Mouse (Mus musculus) embryonic facial prominence, embryonic 13.5 days (tissue): ENCODE measurements around the gene 1600014C23Rik. TPM values are rescaled to one million over a fixed set of nuclear protein-coding genes. Genes with fewer than 3 reads are reported as not detected.

ENCODE experiments used
- ATAC-seq: fragments of 200-750 bp; cut with Nextera tagmentation; 2 replicates; pipeline ENCODE4 v1.8.0; 2017; ENCODE audit warnings: low read depth; ENCODE audit not compliant: insufficient number of reproducible peaks, insufficient read depth, low FRiP score, low TSS enrichment
- H3K27ac ChIP-seq: fragments of 300-500 bp; sonication (generic); 2 replicates; pipeline ENCODE4 v1.5.1; 2015; ENCODE audit warnings: moderate library complexity, mild to moderate bottlenecking, inconsistent platforms
- H3K27me3 ChIP-seq: fragments of 300-500 bp; sonication (generic); 2 replicates; pipeline ENCODE4 v1.6.1; 2015; ENCODE audit warnings: mild to moderate bottlenecking, inconsistent platforms
- H3K36me3 ChIP-seq: fragments of 300-500 bp; sonication (generic); 2 replicates; pipeline ENCODE4 v1.6.1; 2015; ENCODE audit warnings: mild to moderate bottlenecking, inconsistent platforms
- H3K4me1 ChIP-seq: fragments of 300-500 bp; sonication (generic); 2 replicates; pipeline ENCODE4 v1.6.1; 2015; ENCODE audit warnings: inconsistent platforms
- H3K4me2 ChIP-seq: fragments of 300-500 bp; sonication (generic); 2 replicates; pipeline ENCODE4 v1.6.1; 2015; ENCODE audit warnings: moderate library complexity, mild to moderate bottlenecking, inconsistent platforms
- H3K4me3 ChIP-seq: fragments of 300-500 bp; sonication (generic); 2 replicates; pipeline ENCODE4 v1.5.1; 2015; ENCODE audit warnings: mild to moderate bottlenecking, inconsistent platforms
- H3K9ac ChIP-seq: fragments of 300-500 bp; sonication (generic); 2 replicates; pipeline ENCODE4 v1.6.1; 2015; ENCODE audit warnings: mild to moderate bottlenecking, inconsistent platforms
- H3K9me3 ChIP-seq: fragments of 300-500 bp; sonication (generic); 2 replicates; pipeline ENCODE4 v1.6.1; 2016; ENCODE audit warnings: inconsistent platforms
- WGBS: fragments of 180-500 bp; shearing (Covaris S2); methylation state at CpG from one replicate; pipeline ENCODE4 v1.1.7; 2015; ENCODE audit warnings: mixed read lengths; 5-methylcytosine and 5-hydroxymethylcytosine counted together
- polyA plus RNA-seq: library from polyadenylated mRNA; unstranded; fragments of >200 nt; fragmentation: Nextera tagmentation; extraction: Ambion mirVana; gene quantifications from 2 replicates; pipeline ENCODE4 v1.2.1, GENCODE M21; 2015

1600014C23Rik gene
- polyA plus RNA-seq, 1 experiment from 2014 or later, result not detected

DNA sequence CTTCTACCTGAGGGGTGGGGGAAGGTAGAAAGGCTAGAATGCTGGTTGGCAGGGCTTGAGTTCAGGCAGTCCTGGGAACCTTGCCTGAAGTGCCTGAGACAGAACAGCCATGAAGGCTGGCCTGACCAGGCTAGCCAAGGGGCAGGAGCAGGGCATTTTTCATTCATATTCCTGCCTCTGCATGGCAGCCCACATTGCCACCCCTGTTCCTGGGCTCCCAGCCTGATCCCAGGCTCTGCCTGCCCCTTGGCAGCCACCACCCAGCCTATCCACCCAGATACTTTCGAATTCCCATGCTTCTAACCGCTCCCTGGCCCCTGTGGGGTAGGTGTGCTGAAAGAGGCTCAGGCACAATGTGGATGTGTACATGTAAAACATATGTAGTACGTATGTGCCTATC lies 32.3 kb upstream of the 1600014C23Rik start:
- peaks cover 49% of the 10 kb centered on the region for H3K4me1 ChIP-seq
- H3K9me3 ChIP-seq, result no peaks in the 10 kb centered on the region
- H3K36me3 ChIP-seq, result no peaks in the 10 kb centered on the region
- H3K4me2 ChIP-seq, result no peak overlapping the region
- ATAC-seq, result no peak
- H3K27ac ChIP-seq, result no peak overlapping the region
- no peaks in the 10 kb centered on the region for H3K27me3 ChIP-seq
- H3K9ac ChIP-seq, result no peak overlapping the region
- no peak overlapping the region for H3K4me3 ChIP-seq
- 85% methylated on average over 3 of the region's 3 CpGs for WGBS

DNA sequence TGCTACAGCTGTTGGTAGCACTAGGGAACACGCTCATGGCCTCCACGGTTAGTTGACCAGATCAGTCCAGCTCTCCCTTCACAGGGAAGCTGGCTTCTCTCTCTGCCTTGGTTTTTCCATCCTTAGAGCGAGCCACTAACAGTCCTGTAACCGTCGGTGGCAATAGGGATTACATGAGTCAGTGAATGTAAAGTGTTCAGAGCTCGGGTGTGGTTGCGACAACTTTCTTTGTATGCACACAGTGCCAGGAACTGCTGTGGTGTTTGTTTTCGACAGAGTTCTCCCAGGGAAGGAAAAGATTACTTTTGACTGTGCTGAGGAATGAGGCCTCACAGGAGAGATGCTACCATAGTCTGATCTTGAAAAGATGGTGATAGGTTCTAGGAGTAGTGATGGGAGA lies 29.5 kb upstream of the 1600014C23Rik start:
- 80% methylated on average over 8 of the region's 8 CpGs for WGBS
- no peak overlapping the region for H3K9ac ChIP-seq

DNA sequence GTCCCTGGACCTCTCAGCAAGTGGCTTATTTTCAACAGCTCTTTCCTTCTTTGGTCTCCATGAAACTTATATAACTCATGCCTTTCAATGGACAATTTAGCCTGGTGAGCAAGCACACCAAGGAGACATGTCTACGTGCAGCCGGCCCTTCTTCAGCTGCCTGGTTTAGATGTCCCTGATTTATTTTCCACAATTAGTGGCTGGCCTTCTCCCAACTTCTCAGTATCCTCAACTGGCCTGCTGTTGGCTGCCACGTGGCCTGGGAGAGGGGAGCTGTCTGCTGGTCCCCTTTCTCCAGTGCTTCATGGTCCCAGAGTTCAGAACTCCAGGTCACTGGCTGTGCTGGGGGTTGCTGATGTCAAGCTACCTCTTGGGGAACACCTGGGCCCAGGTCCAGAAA lies 28.3 kb upstream of the 1600014C23Rik start:
- H3K27ac ChIP-seq, result no peak overlapping the region
- no peak overlapping the region for H3K4me2 ChIP-seq
- no peak overlapping the region for H3K9ac ChIP-seq
- H3K4me3 ChIP-seq, result no peak overlapping the region
- no peak for ATAC-seq
- H3K4me1 ChIP-seq, result peaks cover 35% of the 10 kb centered on the region
- no peaks in the 10 kb centered on the region for H3K27me3 ChIP-seq
- 70% methylated on average over 3 of the region's 3 CpGs for WGBS
- no peaks in the 10 kb centered on the region for H3K9me3 ChIP-seq
- H3K36me3 ChIP-seq, result no peaks in the 10 kb centered on the region

More for the DNA sequence above, 29.5 kb upstream of the 1600014C23Rik start:
- Histone ChIP-seq H3K27me3 (no peaks in the 10 kb centered on the region), H3K4me2 (no peak overlapping the region), H3K4me1 (peaks cover 42% of the 10 kb centered on the region), H3K36me3 (no peaks in the 10 kb centered on the region), H3K4me3 (no peak overlapping the region), H3K27ac (no peak overlapping the region), H3K9me3 (no peaks in the 10 kb centered on the region)
- ATAC-seq, result no peak

DNA sequence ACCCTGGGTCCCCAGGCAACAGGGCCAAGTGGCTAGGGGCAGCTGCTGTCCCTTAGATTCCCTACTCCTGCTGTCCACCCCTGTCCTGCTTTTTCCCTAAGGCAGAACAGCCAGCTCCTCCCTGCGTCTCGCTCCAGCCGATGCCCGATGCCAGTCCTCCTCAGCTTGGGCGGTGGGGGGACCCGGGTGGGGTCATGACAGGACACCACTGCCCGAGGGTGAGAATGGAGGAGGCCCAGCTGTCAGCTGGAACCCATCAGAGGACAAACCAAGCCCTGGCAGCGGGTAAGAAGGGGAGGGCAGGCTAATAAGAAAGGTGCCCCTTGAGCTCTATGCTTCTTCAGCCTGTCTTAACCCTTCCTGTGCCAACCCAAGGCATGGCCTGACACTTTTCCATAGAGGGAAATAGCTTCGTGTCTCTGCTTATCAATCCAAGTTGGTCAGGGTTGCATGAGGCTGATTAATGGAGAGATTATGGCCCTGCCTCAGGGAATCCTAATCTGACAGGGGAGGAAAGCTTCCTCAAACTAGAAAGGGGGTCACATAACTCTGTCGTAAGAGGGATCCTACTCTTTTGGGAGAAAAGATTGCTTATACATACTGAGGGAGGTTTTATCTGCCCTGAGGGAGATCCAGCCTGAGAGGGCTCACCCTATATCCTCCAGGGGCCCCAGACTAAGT lies 27.5 kb upstream of the 1600014C23Rik start:
- WGBS, result 27% methylated on average over 10 of the region's 10 CpGs
- Histone ChIP-seq H3K36me3 (no peaks in the 10 kb centered on the region), H3K27ac (no peak overlapping the region), H3K4me1 (peaks cover 35% of the 10 kb centered on the region), H3K4me2 (no peak overlapping the region), H3K9me3 (no peaks in the 10 kb centered on the region), H3K9ac (0 out of 2 replicates have a peak overlapping the region, but pooled peaks have one; percentile 11), H3K4me3 (no peak overlapping the region), H3K27me3 (no peaks in the 10 kb centered on the region)
- ATAC-seq, result no peak

- Histone ChIP-seq H3K27ac (no peak overlapping the region), H3K4me3 (no peak overlapping the region), H3K9me3 (no peaks in the 10 kb centered on the region), H3K36me3 (no peaks in the 10 kb centered on the region), H3K4me2 (no peak overlapping the region), H3K4me1 (peaks cover 35% of the 10 kb centered on the region), H3K27me3 (no peaks in the 10 kb centered on the region), H3K9ac (no peak overlapping the region)
- WGBS, result 87% methylated on average over 5 of the region's 5 CpGs
- ATAC-seq, result no peak
Observed at GRCm38 (mm10) chr17:45759751-45760150, 26.1 kb upstream of the 1600014C23Rik start.

GRCm38 (mm10) chr17:45758808-45759207 lies 25.2 kb upstream of the 1600014C23Rik start:
- Histone ChIP-seq H3K9ac (no peak overlapping the region), H3K27me3 (no peaks in the 10 kb centered on the region), H3K4me3 (no peak overlapping the region), H3K4me1 (peaks cover 38% of the 10 kb centered on the region), H3K27ac (no peak overlapping the region), H3K9me3 (no peaks in the 10 kb centered on the region), H3K36me3 (no peaks in the 10 kb centered on the region), H3K4me2 (no peak overlapping the region)
- no peak for ATAC-seq
- 72% methylated on average over 7 of the region's 7 CpGs for WGBS

GRCm38 (mm10) chr17:45757932-45758331 lies 24.3 kb upstream of the 1600014C23Rik start:
- Histone ChIP-seq H3K4me2 (no peak overlapping the region), H3K4me1 (peaks cover 33% of the 10 kb centered on the region), H3K27me3 (no peaks in the 10 kb centered on the region), H3K9me3 (no peaks in the 10 kb centered on the region), H3K27ac (no peak overlapping the region), H3K4me3 (no peak overlapping the region), H3K9ac (no peak overlapping the region), H3K36me3 (no peaks in the 10 kb centered on the region)
- WGBS, result 76% methylated on average over 8 of the region's 8 CpGs
- ATAC-seq, result no peak

GRCm38 (mm10) chr17:45756831-45757230 lies 23.2 kb upstream of the 1600014C23Rik start:
- no peak for ATAC-seq
- H3K9me3 ChIP-seq, result no peaks in the 10 kb centered on the region
- 40% methylated on average over 5 of the region's 5 CpGs for WGBS

DNA sequence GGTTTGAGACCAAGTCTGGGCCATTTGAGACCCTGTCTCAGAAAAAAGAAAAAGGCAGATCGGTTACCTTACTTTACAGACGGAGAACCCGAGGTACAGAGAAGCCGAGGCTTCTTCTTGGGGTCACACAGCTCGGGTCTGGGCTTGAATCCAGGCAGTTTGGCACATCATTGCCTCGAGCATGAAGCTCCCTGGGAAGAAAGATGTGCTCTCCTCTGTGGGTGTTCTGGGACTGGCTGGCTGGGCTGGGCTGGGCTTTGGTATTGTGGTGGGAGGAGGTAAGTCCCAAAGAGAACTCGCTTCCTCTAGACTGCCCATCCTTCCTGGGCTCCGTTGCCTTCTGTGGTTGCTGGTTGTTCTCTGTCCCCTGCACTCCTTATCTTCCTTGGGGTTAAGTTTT lies 22.7 kb upstream of the 1600014C23Rik start:
- Histone ChIP-seq H3K36me3 (no peaks in the 10 kb centered on the region), H3K4me1 (peaks cover 26% of the 10 kb centered on the region), H3K4me2 (no peak overlapping the region), H3K4me3 (no peak overlapping the region), H3K9me3 (no peaks in the 10 kb centered on the region), H3K9ac (no peak overlapping the region), H3K27me3 (no peaks in the 10 kb centered on the region), H3K27ac (no peak overlapping the region)
- no peak for ATAC-seq
- 52% methylated on average over 8 of the region's 8 CpGs for WGBS

More at GRCm38 (mm10) chr17:45756831-45757230, 23.2 kb upstream of the 1600014C23Rik start:
- H3K27ac ChIP-seq, result no peak overlapping the region
- H3K4me1 ChIP-seq, result peaks cover 30% of the 10 kb centered on the region
- no peaks in the 10 kb centered on the region for H3K27me3 ChIP-seq
- H3K36me3 ChIP-seq, result no peaks in the 10 kb centered on the region
- no peak overlapping the region for H3K4me2 ChIP-seq
- no peak overlapping the region for H3K4me3 ChIP-seq
- no peak overlapping the region for H3K9ac ChIP-seq

GRCm38 (mm10) chr17:45754186-45754862 lies 20.7 kb upstream of the 1600014C23Rik start:
- H3K4me1 ChIP-seq, result peaks cover 15% of the 10 kb centered on the region

GRCm38 (mm10) chr17:45752678-45753077 lies 19.0 kb upstream of the 1600014C23Rik start:
- ATAC-seq, result no peak
- Histone ChIP-seq H3K9me3 (no peaks in the 10 kb centered on the region), H3K4me2 (no peak overlapping the region), H3K4me3 (no peak overlapping the region), H3K27ac (no peak overlapping the region), H3K9ac (no peak overlapping the region), H3K36me3 (no peaks in the 10 kb centered on the region), H3K4me1 (peaks cover 23% of the 10 kb centered on the region), H3K27me3 (no peaks in the 10 kb centered on the region)
- WGBS, result 25% methylated on average over 11 of the region's 11 CpGs

More at GRCm38 (mm10) chr17:45754186-45754862, 20.7 kb upstream of the 1600014C23Rik start:
- no peaks in the 10 kb centered on the region for H3K27me3 ChIP-seq
- H3K9ac ChIP-seq, result no peak overlapping the region
- no peak overlapping the region for H3K27ac ChIP-seq
- H3K4me2 ChIP-seq, result no peak overlapping the region
- WGBS, result 79% methylated on average over 13 of the region's 13 CpGs
- ATAC-seq, result no peak
- no peak overlapping the region for H3K4me3 ChIP-seq
- no peaks in the 10 kb centered on the region for H3K36me3 ChIP-seq
- H3K9me3 ChIP-seq, result no peaks in the 10 kb centered on the region

DNA sequence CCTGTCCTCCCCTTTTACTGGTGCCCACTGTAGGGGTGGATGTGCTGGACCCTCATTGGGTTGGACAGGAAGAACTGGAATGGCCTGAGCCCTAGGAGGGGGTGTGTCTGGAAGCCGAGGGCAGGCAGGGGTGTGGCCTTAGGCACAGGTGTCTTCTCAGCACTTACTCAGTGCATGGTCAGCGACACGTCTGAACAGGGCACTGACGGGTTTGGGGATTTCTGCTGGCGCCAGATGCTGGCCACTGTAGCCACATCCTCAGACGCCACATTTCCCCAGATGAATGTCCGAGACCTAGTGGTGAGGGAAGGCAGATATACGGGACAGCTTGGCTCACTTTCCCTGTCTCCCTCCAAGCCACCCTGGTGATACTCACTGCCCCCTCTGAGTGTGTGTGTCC lies 18.4 kb upstream of the 1600014C23Rik start:
- H3K4me1 ChIP-seq, result peaks cover 22% of the 10 kb centered on the region
- 62% methylated on average over 8 of the region's 8 CpGs for WGBS
- ATAC-seq, result no peak
- no peaks in the 10 kb centered on the region for H3K36me3 ChIP-seq
- no peak overlapping the region for H3K9ac ChIP-seq
- no peak overlapping the region for H3K4me2 ChIP-seq
- H3K27me3 ChIP-seq, result no peaks in the 10 kb centered on the region
- H3K27ac ChIP-seq, result no peak overlapping the region
- H3K4me3 ChIP-seq, result no peak overlapping the region
- no peaks in the 10 kb centered on the region for H3K9me3 ChIP-seq
